Mouse (Mus musculus) midbrain, embryonic 15.5 days (tissue): ENCODE data around the gene Itpkb. TPM values are rescaled to one million over a fixed set of nuclear protein-coding genes. Genes with fewer than 3 reads are reported as not detected.

ENCODE experiments used
- ATAC-seq: fragments of 200-750 bp; cut with Nextera tagmentation; replicated peaks from 2 replicates; pipeline ENCODE4 v1.8.0; 2017; ENCODE audit warnings: moderate TSS enrichment
- H3K27ac ChIP-seq: fragments of 300-500 bp; sonication (generic); 2 replicates; pipeline ENCODE4 v1.5.1; 2015; ENCODE audit warnings: mild to moderate bottlenecking, inconsistent platforms
- H3K27me3 ChIP-seq: fragments of 300-500 bp; sonication (generic); replicated peaks from 2 replicates; pipeline ENCODE4 v1.6.1; 2015; ENCODE audit warnings: inconsistent platforms
- H3K36me3 ChIP-seq: fragments of 300-500 bp; sonication (generic); replicated peaks from 2 replicates; pipeline ENCODE4 v1.6.1; 2015; ENCODE audit warnings: inconsistent platforms
- H3K4me1 ChIP-seq: fragments of 300-500 bp; sonication (generic); 2 replicates; pipeline ENCODE4 v1.6.1; 2015; ENCODE audit warnings: inconsistent platforms
- H3K4me2 ChIP-seq: fragments of 300-500 bp; sonication (generic); 2 replicates; pipeline ENCODE4 v1.6.1; 2015; ENCODE audit warnings: inconsistent platforms, mild to moderate bottlenecking, moderate library complexity
- H3K4me3 ChIP-seq: fragments of 300-500 bp; sonication (generic); 2 replicates; pipeline ENCODE4 v1.5.1; 2015; ENCODE audit warnings: mild to moderate bottlenecking, inconsistent platforms
- H3K9ac ChIP-seq: fragments of 300-500 bp; sonication (generic); 2 replicates; pipeline ENCODE4 v1.6.1; 2015; ENCODE audit warnings: mild to moderate bottlenecking, inconsistent platforms
- H3K9me3 ChIP-seq: fragments of 300-500 bp; sonication (generic); 2 replicates; pipeline ENCODE4 v1.6.1; 2016; ENCODE audit warnings: inconsistent platforms
- WGBS: fragments of 180-500 bp; shearing (Covaris S2); methylation state at CpG from one replicate; pipeline ENCODE4 v1.1.7; 2015; ENCODE audit warnings: mixed read lengths; 5-methylcytosine and 5-hydroxymethylcytosine counted together
- polyA plus RNA-seq: library from polyadenylated mRNA; unstranded; fragments of >200 nt; fragmentation: Nextera tagmentation; extraction: Ambion mirVana; gene quantifications from 2 replicates; pipeline ENCODE4 v1.2.1, GENCODE M21; 2015

The Itpkb gene
- 2.5 and 3.0 TPM in 2 replicates for polyA plus RNA-seq

DNA sequence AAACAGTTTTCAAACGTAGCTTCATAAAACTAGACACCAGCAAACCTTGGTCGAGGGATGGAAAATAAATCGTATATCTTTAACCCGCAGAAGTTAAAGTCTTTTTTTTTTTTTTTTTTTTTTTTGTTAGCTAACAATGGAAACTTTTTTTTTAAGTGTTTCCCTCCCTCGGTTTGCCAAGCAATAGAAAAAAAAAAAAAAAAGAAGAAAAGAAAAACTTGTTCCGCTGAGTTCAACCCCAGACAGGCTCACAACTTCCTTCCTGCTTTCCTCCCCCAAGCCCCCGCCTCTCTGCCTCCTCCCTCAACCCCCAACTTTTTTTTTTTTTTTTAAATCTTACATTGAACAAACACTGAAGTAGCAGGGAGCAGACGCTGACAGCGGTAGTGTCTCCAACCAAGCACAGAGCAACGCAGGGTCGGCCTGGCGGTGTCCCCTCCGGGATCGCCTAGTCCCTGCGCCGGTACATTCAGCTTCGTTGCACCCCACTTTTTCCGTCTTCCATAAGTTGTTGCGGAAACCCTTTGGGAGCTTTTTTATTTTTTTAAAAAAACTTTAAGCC lies at the start of gene Itpkb:
Itpkb (plus strand) TSS at position 341 of the 562 bp plus-strand sequence.
- H3K9ac ChIP-seq: peak within 1 kb of the TSS; percentile 59
- 1% methylated on average over 19 of the region's 19 CpGs for WGBS
- H3K4me2 ChIP-seq: peak within 1 kb of the TSS; percentile 87
- H3K9me3 ChIP-seq: no peaks in the 10 kb centered on the region
- ATAC-seq: peak; percentile 38; the same call in 1 of the 2 replicates
- peak within 1 kb of the TSS; percentile 70 for H3K27ac ChIP-seq
- H3K27me3 ChIP-seq: peaks cover 21% of the 10 kb centered on the region
- peak within 1 kb of the TSS; percentile 52 for H3K4me3 ChIP-seq
- no peaks in the 10 kb centered on the region for H3K36me3 ChIP-seq
- peaks cover 40% of the 10 kb centered on the region for H3K4me1 ChIP-seq

DNA sequence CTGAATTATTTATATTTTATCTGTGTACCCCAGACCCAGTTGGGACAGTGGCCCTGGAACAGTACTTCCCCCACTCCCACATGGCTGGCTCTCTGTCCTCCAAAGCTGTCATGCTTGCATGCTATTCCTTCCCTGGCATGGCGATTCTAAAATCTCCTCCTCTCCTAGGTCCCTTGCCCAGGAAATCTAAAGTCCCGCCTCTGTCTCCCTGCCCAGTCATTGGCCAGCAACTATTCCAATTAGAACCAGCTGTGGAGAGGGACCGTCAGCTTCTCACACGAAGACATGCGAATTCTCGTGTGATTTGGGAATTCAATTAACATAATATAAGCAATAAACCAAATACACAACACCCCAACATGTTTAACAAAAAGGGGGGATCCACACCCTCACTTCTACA lies 47.7 kb upstream of the Itpkb start:
- Histone ChIP-seq H3K4me3 (no peak overlapping the region), H3K27ac (no peak overlapping the region), H3K36me3 (no peaks in the 10 kb centered on the region), H3K4me2 (no peak overlapping the region), H3K9ac (no peak overlapping the region), H3K4me1 (peaks cover 10% of the 10 kb centered on the region), H3K27me3 (no peaks in the 10 kb centered on the region), H3K9me3 (no peaks in the 10 kb centered on the region)
- WGBS: 50% methylated on average over 6 of the region's 6 CpGs
- ATAC-seq: no peak

DNA sequence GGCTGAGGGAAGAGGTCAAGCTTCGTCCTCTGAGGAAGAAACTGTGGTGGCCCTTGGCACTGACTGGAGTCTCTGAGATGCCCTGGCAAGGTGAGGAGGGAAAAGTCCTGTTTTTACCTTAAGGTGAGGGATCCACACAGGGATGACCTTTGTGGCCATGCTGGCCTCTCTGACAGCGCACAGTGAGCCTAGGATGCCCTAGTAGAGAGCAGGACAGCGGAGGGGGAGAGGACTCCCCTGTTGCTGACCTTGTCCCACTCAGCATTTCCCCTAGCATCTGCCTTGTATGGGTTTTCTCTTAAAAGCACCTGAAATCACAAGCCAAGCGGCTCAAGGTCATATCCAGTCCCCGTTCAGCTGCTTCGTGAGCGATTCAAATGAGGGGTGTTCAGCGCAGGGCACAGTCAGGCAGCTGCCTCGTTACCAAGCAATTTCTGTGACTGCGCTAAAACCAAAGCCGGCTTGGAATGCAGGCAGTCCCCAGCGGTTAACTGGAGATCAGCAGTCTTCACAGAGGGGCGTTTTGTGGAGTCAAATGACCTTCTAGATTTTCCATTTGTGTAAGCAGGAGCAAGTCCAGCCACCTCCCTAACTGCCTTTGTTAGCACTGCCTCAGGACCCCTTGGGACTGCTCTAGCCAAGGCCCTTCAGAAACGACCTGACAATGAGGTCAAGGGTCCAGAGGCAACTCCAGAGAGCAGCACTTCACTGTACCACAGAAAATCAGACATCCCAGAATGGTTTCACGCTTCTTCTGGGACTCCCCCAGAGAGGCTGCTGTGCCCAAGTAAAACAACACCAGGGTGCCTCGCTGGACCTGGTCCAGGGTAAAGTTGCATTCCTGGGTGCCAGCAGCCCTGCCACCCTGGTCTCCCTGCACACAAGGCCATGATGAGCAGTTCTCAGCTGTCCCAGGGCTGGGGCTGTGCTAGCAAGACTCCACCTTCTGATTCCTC lies 46.2 kb upstream of the Itpkb start:
- no peak overlapping the region for H3K4me3 ChIP-seq
- ATAC-seq: peak; percentile 69
- H3K27ac ChIP-seq: peak overlapping the region; percentile 4; the same call in 1 of the 2 replicates
- H3K4me1 ChIP-seq: peaks cover 10% of the 10 kb centered on the region
- 17% methylated on average over 16 of the region's 16 CpGs for WGBS
- peak overlapping the region; percentile 23; the same call in 1 of the 2 replicates for H3K4me2 ChIP-seq
- H3K9ac ChIP-seq: no peak overlapping the region
- no peaks in the 10 kb centered on the region for H3K27me3 ChIP-seq
- H3K36me3 ChIP-seq: no peaks in the 10 kb centered on the region
- no peaks in the 10 kb centered on the region for H3K9me3 ChIP-seq

DNA sequence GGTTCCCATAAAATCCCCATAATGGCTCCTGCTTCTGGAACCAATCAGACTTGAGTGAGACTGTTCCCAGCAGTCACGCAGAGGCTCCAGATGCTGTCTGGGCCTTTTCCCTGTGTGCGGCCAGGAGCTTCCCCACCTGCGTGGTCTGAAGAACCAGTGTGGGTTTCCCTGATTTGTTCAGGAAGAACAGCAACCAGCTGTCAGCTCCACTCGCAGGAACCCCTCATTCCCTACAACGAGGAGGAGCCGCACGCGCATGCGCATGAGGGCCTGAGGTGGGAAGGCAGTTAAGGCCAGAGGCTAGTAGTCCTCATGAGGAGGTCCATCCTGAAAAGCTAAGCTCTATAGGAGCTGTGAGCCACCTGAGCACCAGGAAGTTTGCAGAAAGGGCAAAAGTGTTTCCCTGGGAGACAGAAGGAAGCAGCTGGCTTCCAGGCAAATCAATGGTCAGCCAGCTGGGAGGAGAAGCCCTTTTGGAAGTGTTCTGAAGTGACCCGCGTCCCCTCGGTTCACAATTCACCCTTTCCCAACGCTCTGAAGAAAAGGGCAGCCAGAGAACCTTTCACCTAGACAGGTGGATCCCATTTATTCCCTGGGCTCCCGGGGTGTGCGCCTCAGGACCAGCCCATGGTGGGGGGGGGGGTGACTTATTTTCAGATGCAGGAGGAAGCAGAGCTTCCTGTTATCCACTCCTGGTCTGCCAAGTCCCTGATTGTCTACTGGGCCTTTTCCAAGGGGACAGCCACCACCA lies 44.0 kb upstream of the Itpkb start:
- Histone ChIP-seq H3K9me3 (no peaks in the 10 kb centered on the region), H3K36me3 (no peaks in the 10 kb centered on the region), H3K27ac (peak overlapping the region; percentile 29; the same call in 1 of the 2 replicates), H3K27me3 (no peaks in the 10 kb centered on the region), H3K9ac (no peak overlapping the region), H3K4me3 (no peak overlapping the region), H3K4me2 (no peak overlapping the region), H3K4me1 (peaks cover 10% of the 10 kb centered on the region)
- 72% methylated on average over 15 of the region's 15 CpGs for WGBS
- ATAC-seq: no peak

DNA sequence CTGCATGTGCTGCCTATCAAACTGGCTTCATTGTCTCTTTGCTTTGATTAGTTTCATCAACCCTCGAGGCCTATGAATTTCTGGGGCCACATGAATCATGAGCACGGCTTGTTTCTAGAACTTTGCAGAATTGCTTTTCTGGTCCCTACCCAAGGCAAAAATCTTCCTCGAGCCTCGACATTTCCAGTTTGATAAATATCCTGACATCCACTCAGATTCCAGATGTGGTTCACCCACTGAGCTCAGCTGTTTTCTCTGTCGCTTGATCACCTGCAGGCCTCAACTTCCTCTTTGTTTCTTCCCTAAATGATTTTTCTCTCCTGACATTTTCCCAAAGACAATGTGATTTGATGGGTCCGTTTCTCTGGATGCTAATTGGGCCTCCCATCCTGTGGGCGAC lies 42.1 kb upstream of the Itpkb start:
- Histone ChIP-seq H3K4me3 (no peak overlapping the region), H3K9me3 (no peaks in the 10 kb centered on the region), H3K27ac (no peak overlapping the region), H3K27me3 (no peaks in the 10 kb centered on the region), H3K36me3 (no peaks in the 10 kb centered on the region), H3K4me1 (peaks cover 10% of the 10 kb centered on the region), H3K9ac (no peak overlapping the region), H3K4me2 (no peak overlapping the region)
- WGBS: 87% methylated on average over 7 of the region's 7 CpGs
- ATAC-seq: no peak

DNA sequence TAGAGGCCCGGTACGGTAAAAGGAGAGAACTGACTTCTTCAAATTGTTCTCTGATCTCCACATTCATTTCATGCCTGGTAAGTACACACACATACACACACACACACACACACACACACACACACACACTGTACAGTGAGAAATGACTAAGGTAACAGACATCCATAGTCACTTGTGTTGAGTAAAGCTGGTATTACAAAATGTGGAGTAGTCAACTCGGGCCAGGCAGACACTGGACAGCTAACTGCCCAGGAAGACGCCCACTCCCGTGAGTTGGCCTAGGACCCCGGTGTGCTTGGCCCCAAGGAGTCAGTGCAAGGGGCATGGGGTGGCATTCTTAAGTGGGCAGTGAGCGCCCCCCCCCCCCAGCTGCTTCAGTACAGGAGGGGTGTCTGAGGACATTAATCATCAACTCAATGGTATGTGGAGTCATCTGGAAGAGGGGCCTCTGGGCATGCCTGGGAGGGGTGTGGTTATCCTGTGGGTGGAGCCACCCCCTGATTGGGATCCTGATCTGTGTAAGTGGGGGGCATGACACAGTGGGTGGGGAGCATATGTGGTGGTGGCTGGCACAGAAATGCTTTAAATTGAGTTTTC lies 41.3 kb upstream of the Itpkb start:
- H3K4me3 ChIP-seq: no peak overlapping the region
- no peaks in the 10 kb centered on the region for H3K27me3 ChIP-seq
- 90% methylated on average over 7 of the region's 7 CpGs for WGBS
- no peaks in the 10 kb centered on the region for H3K36me3 ChIP-seq
- no peaks in the 10 kb centered on the region for H3K9me3 ChIP-seq
- no peak overlapping the region for H3K9ac ChIP-seq
- H3K27ac ChIP-seq: no peak overlapping the region
- ATAC-seq: no peak
- H3K4me2 ChIP-seq: no peak overlapping the region
- peaks cover 5% of the 10 kb centered on the region for H3K4me1 ChIP-seq

DNA sequence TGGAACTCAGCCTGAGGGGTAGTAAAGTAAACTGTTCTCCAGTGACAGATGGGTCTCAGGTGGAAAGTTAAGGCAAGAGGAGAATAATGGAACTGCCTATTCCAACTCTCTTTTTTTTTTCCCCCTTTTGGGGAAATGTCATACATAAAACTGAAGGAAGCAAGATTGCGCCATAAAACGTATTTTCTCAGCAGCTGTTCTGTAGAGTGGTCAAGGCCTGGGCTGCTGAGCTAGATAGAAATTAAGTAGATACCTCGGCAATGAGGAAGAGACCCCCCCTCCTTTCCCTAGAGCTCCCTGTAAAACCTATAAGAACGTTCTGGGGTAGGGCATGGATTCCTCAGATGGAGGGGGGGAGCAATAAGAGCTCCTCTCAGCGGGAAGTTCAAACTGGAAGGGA lies 40.5 kb upstream of the Itpkb start:
- Histone ChIP-seq H3K4me3 (no peak overlapping the region), H3K36me3 (no peaks in the 10 kb centered on the region), H3K27me3 (no peaks in the 10 kb centered on the region), H3K4me1 (no peaks in the 10 kb centered on the region), H3K9ac (no peak overlapping the region), H3K27ac (no peak overlapping the region), H3K9me3 (no peaks in the 10 kb centered on the region), H3K4me2 (no peak overlapping the region)
- 85% methylated on average over 5 of the region's 5 CpGs for WGBS
- no peak for ATAC-seq

DNA sequence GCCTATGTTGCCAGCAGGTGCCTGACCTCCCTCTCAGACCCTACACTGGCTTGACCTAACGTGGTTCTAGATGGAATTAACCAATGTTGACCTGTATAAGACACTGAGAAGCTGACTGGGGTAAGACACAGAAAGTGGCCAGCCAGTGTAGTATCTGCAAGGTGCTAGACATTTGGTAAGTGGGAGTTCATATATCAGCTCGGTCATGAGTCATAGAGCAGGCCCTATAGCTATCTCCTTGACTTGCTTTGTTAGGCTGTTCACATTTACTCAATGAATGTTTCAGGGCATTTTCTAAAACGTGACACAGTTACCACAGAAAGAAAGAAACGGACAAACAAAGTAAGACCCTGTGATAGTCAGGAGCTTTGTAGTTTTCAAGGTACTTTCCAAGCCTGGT lies 39.9 kb upstream of the Itpkb start:
- Histone ChIP-seq H3K27me3 (no peaks in the 10 kb centered on the region), H3K9ac (no peak overlapping the region), H3K36me3 (no peaks in the 10 kb centered on the region), H3K27ac (no peak overlapping the region), H3K9me3 (no peaks in the 10 kb centered on the region), H3K4me1 (no peaks in the 10 kb centered on the region), H3K4me2 (no peak overlapping the region), H3K4me3 (no peak overlapping the region)
- no peak for ATAC-seq
- WGBS: 86% methylated on average over 4 of the region's 4 CpGs

DNA sequence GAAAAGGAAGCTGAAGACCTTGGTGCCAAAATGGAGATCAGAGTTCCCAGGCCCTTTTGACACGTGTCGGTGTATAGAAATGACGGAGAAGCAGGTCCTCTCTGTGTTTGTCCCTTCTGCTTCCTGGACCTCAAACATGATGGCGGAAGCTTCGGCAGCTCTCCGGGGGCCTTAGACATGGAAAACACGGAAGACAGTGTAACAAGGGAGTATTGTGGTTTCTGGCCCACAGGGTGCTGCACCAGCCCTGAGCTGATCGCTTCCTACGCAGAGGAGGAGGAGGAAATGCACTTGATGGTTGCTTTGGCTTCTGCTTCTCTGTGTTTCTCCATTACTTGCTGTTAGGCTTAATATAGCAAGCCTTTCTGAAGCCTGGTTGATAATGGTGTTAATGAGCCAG lies 34.2 kb upstream of the Itpkb start:
- Histone ChIP-seq H3K9ac (no peak overlapping the region), H3K4me3 (no peak overlapping the region), H3K9me3 (no peaks in the 10 kb centered on the region), H3K4me1 (no peaks in the 10 kb centered on the region), H3K36me3 (no peaks in the 10 kb centered on the region), H3K4me2 (no peak overlapping the region), H3K27ac (no peak overlapping the region), H3K27me3 (no peaks in the 10 kb centered on the region)
- 88% methylated on average over 9 of the region's 9 CpGs for WGBS
- no peak for ATAC-seq

DNA sequence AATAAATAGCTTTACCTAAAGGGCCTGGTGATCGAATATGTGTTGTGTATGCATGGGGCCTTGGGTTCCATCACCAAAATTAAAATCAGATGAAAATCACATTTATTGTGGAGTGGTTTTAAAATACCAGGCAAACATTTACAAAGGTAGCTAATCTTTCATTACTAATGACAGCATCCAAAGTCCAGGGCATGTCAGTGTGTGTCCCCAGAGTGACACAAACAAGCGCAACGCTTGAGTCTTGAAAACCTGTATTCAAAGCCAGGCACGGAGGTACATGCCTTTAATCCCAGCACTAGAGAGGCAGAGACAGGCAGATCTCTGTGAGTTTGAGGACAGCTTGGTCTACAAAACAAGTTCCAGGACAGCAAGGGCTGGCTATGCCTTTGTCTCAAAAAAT lies 30.6 kb upstream of the Itpkb start:
- H3K9ac ChIP-seq: no peak overlapping the region
- WGBS: 91% methylated on average over 4 of the region's 4 CpGs
- H3K36me3 ChIP-seq: no peaks in the 10 kb centered on the region
- no peaks in the 10 kb centered on the region for H3K4me1 ChIP-seq
- H3K4me2 ChIP-seq: no peak overlapping the region
- no peak for ATAC-seq
- no peaks in the 10 kb centered on the region for H3K9me3 ChIP-seq
- no peaks in the 10 kb centered on the region for H3K27me3 ChIP-seq
- H3K27ac ChIP-seq: no peak overlapping the region
- H3K4me3 ChIP-seq: no peak overlapping the region

DNA sequence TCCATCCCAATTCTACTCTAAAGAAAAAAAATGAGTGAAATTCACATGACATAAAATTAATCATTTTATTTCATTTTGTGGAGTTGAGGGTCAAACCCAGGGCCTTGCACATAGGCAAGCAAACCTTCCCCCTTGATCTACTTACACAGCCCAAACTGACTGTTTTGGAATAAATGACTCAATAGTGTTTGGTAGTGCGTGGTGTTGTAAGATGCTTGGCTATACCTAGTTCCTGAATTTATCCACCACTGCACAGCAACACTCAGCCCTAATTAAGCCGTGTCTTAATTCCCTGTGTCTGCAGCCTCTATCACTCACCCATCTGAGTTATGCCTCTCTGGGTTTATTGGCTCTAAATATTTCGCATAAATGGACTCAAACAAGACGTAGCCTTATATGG lies 30.0 kb upstream of the Itpkb start:
- H3K27ac ChIP-seq: no peak overlapping the region
- no peak for ATAC-seq
- H3K9ac ChIP-seq: no peak overlapping the region
- H3K4me1 ChIP-seq: no peaks in the 10 kb centered on the region
- no peaks in the 10 kb centered on the region for H3K27me3 ChIP-seq
- H3K9me3 ChIP-seq: no peaks in the 10 kb centered on the region
- WGBS: 90% methylated on average over 4 of the region's 4 CpGs
- H3K4me2 ChIP-seq: no peak overlapping the region
- H3K4me3 ChIP-seq: no peak overlapping the region
- H3K36me3 ChIP-seq: no peaks in the 10 kb centered on the region

DNA sequence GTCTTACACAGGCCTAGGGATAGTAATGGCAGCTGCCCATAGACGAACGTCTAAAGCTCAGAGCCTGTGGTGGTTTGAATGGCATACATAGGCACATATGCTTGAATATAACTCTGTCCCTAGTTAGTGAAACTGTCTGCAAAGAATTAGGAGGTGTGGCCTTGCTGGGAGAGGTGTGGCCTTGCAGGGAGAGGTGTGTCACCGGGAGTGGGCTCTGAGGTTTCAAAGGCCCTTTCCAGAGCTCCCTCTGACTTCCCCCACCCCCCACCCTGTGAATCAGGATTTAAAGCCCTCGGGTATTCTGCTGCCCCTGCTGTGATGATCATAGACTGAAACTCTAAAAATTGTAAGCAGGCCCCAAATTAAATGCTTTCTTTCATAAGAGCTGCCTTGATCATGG lies 29.3 kb upstream of the Itpkb start:
- H3K9me3 ChIP-seq: no peaks in the 10 kb centered on the region
- no peak overlapping the region for H3K27ac ChIP-seq
- H3K4me3 ChIP-seq: no peak overlapping the region
- H3K4me2 ChIP-seq: no peak overlapping the region
- no peak for ATAC-seq
- no peaks in the 10 kb centered on the region for H3K27me3 ChIP-seq
- WGBS: 51% methylated on average over 4 of the region's 4 CpGs
- no peaks in the 10 kb centered on the region for H3K4me1 ChIP-seq
- H3K36me3 ChIP-seq: no peaks in the 10 kb centered on the region
- H3K9ac ChIP-seq: no peak overlapping the region
